Mouse (Mus musculus) CD4-positive, CD25-positive, alpha-beta regulatory T cell (primary cell): ENCODE results near the gene Mtfp1. TPM values are rescaled to one million over a fixed set of nuclear protein-coding genes. Genes with fewer than 3 reads are reported as not detected.

Experiments used
- polyA plus RNA-seq: library from polyadenylated mRNA; unstranded; fragments of 100-300 nt; shearing (Covaris generic); gene quantifications from one replicate; pipeline ENCODE4 v1.2.1, GENCODE M21; 2017

The Mtfp1 gene
- 1.7 TPM for polyA plus RNA-seq

GRCm38 (mm10) chr11:4095171-4096053 is at the start of gene Mtfp1:
Gene Mtfp1, minus strand, starts transcription at chr11:4095445.

GRCm38 (mm10) chr11:4134986-4135935 is 40.0 kb upstream of the Mtfp1 start, which contains the start of gene Rnf215:
Gene Rnf215, plus strand, starts transcription at chr11:4135202.

GRCm38 (mm10) chr11:4122742-4123579 is 27.7 kb upstream of the Mtfp1 start, which contains the start of gene Sec14l2:
Gene Sec14l2, minus strand, starts transcription at chr11:4123415.

GRCm38 (mm10) chr11:4064627-4065122 is 30.6 kb downstream of the Mtfp1 start, which contains the start of gene Sec14l3:
Gene Sec14l3, plus strand, starts transcription at chr11:4064841.

Other genes starting within 250 kb of the Mtfp1 start
- 0.10 TPM for gene Osbp2, start 231.5 kb downstream of the Mtfp1 start, polyA plus RNA-seq
- gene 4921536K21Rik, start 200.3 kb downstream of the Mtfp1 start, polyA plus RNA-seq: not detected
- gene Dusp18, start 200.2 kb downstream of the Mtfp1 start, polyA plus RNA-seq: 0.22 TPM
- 1.7 TPM for gene Slc35e4, start 180.8 kb downstream of the Mtfp1 start, polyA plus RNA-seq
- 28.9 TPM for gene Tcn2, start 163.3 kb downstream of the Mtfp1 start, polyA plus RNA-seq
- gene Pes1, start 131.5 kb downstream of the Mtfp1 start, polyA plus RNA-seq: 90.5 TPM
- gene 4930556J24Rik, start 118.7 kb downstream of the Mtfp1 start, polyA plus RNA-seq: not detected
- gene Gal3st1, start 111.8 kb downstream of the Mtfp1 start, polyA plus RNA-seq: 0.18 TPM
- gene Sec14l4, start 64.0 kb downstream of the Mtfp1 start, polyA plus RNA-seq: not detected
- gene Sec14l3, start 30.6 kb downstream of the Mtfp1 start, polyA plus RNA-seq: not detected
- gene Sec14l2, start 28.0 kb upstream of the Mtfp1 start, polyA plus RNA-seq: 1.4 TPM
- 56.0 TPM for gene Rnf215, start 39.8 kb upstream of the Mtfp1 start, polyA plus RNA-seq
- gene Ccdc157, start 64.8 kb upstream of the Mtfp1 start, polyA plus RNA-seq: 3.8 TPM
- gene Sf3a1, start 64.9 kb upstream of the Mtfp1 start, polyA plus RNA-seq: 74.4 TPM
- 120 TPM for gene Tbc1d10a, start 91.3 kb upstream of the Mtfp1 start, polyA plus RNA-seq
- gene Castor1, start 122.8 kb upstream of the Mtfp1 start, polyA plus RNA-seq: 52.7 TPM
- gene Osm, start 141.0 kb upstream of the Mtfp1 start, polyA plus RNA-seq: 38.5 TPM
- 3.5 TPM for gene Lif, start 162.1 kb upstream of the Mtfp1 start, polyA plus RNA-seq